In genomic region chr2:168002188-168002587, GRCm38 (mm10) we compare ENCODE assay signal across 18 mouse cellular contexts. TPM values are rescaled to one million over a fixed set of nuclear protein-coding genes. Genes with fewer than 3 reads are reported as not detected.
"Had no signal": no experiment of that assay in that cellular context is flagged by ENCODE, and none has a peak within 500 bp of the region (broad histone marks: within the 10 kb centered on the region; RNA-seq: fewer than 3 reads in every experiment).

No protein-coding gene starts in this region.

- H3K27me3 ChIP-seq: liver, embryonic 12.5 days; liver, embryonic 15.5 days; lung, embryonic 15.5 days had no signal

- H3K36me3 ChIP-seq: limb, embryonic 10.5 days; liver, embryonic 15.5 days; lung, embryonic 15.5 days had no signal

- H3K9me3 ChIP-seq: limb, embryonic 10.5 days; liver, embryonic 12.5 days; liver, embryonic 15.5 days; lung, embryonic 15.5 days had no signal

- H3K27ac ChIP-seq: layer of hippocampus, adult 2 months; limb, embryonic 10.5 days; limb, embryonic 13.5 days; liver, embryonic 12.5 days; liver, embryonic 15.5 days; lung, embryonic 15.5 days had no signal

- DNase-seq: kidney, adult 18-20 months; kidney, adult 9 months; kidney, postnatal 14 days; layer of hippocampus, adult 9-11 months; liver; midbrain, embryonic 14.5 days; right cerebral cortex, adult 18-20 months; right cerebral cortex, postnatal 14 days; right cerebral cortex, postnatal 4 days; thymus, postnatal 4 days had no signal

- H3K4me3 ChIP-seq: layer of hippocampus, adult 2 months; limb, embryonic 10.5 days; limb, embryonic 13.5 days; liver, embryonic 12.5 days; liver, embryonic 15.5 days; lung, embryonic 15.5 days had no signal

- ATAC-seq: liver, embryonic 12.5 days had no signal

- H3K9ac ChIP-seq: limb, embryonic 13.5 days; liver, embryonic 12.5 days; liver, embryonic 15.5 days; lung, embryonic 15.5 days had no signal

- H3K4me2 ChIP-seq: limb, embryonic 13.5 days; liver, embryonic 12.5 days; liver, embryonic 15.5 days; lung, embryonic 15.5 days; midbrain, embryonic 11.5 days had no signal

RNA-seq across cellular contexts. Expression of gene Ripor3, which starts 8.2 kb away (rescaled TPM):
- total RNA-seq: megakaryocyte progenitor cell, adult 5-6 weeks had no signal
